Mouse (Mus musculus) thymus, adult 2 months (tissue): Measurements from ENCODE around the gene Vmn2r24.
"Not testable (repeated sequence)": the region's sequence is repeated elsewhere in the genome, so short reads cannot be mapped to it uniquely, and the experiment has no call there.

Experiments used
- CTCF ChIP-seq: fragments of 200-500 bp; IDR thresholded peaks from 2 replicates; pipeline ENCODE4 v1.5.1; 2012; ENCODE audit warnings: mild to moderate bottlenecking, control low read depth, low read length, moderate library complexity, borderline replicate concordance; ENCODE audit not compliant: control insufficient read depth, poor library complexity, insufficient read depth; ENCODE audit errors: extremely low read depth
- POLR2A ChIP-seq: fragments of 200-500 bp; IDR thresholded peaks from 2 replicates; pipeline ENCODE4 v1.6.1; 2012; ENCODE audit warnings: mild to moderate bottlenecking, low read length, control low read depth, moderate library complexity; ENCODE audit not compliant: control insufficient read depth, poor library complexity, insufficient read depth; ENCODE audit errors: extremely low read depth

- TF ChIP-seq POLR2A, CTCF: not testable (repeated sequence)
These were observed 74.7 kb downstream of the Vmn2r24 start, which contains the start of gene Vmn2r25 for GRCm38 (mm10) chr6:123853363-123853762.
